Mouse (Mus musculus) midbrain, embryonic 16.5 days (tissue): ENCODE measurements around the gene Taok2. TPM values are rescaled to one million over a fixed set of nuclear protein-coding genes. Genes with fewer than 3 reads are reported as not detected.

ENCODE experiments used
- ATAC-seq: fragments of 200-750 bp; cut with Nextera tagmentation; 2 replicates; pipeline ENCODE4 v1.8.0; 2017; ENCODE audit warnings: moderate TSS enrichment
- H3K27ac ChIP-seq: fragments of 300-500 bp; sonication (generic); 2 replicates; pipeline ENCODE4 v1.5.1; 2014; ENCODE audit warnings: mild to moderate bottlenecking, low read length, mixed read lengths
- H3K27me3 ChIP-seq: fragments of 300-500 bp; sonication (generic); 2 replicates; pipeline ENCODE4 v1.6.1; 2014; ENCODE audit warnings: low read depth, low read length, mixed read lengths; ENCODE audit not compliant: control insufficient read depth, insufficient read depth
- H3K36me3 ChIP-seq: fragments of 300-500 bp; sonication (generic); 2 replicates; pipeline ENCODE4 v1.6.1; 2014; ENCODE audit warnings: mild to moderate bottlenecking, low read length, moderate library complexity, mixed read lengths; ENCODE audit not compliant: control insufficient read depth, insufficient read depth
- H3K4me1 ChIP-seq: fragments of 300-500 bp; sonication (generic); 2 replicates; pipeline ENCODE4 v1.6.1; 2014; ENCODE audit warnings: mild to moderate bottlenecking, low read length, mixed read lengths; ENCODE audit not compliant: control insufficient read depth, insufficient read depth
- H3K4me2 ChIP-seq: fragments of 300-500 bp; sonication (generic); 2 replicates; pipeline ENCODE4 v1.6.1; 2014; ENCODE audit warnings: mild to moderate bottlenecking, low read length, mixed read lengths
- H3K4me3 ChIP-seq: fragments of 300-500 bp; sonication (generic); 2 replicates; pipeline ENCODE4 v1.5.1; 2014; ENCODE audit warnings: low read depth, mild to moderate bottlenecking, low read length, moderate library complexity, mixed read lengths
- H3K9ac ChIP-seq: fragments of 300-500 bp; sonication (generic); 2 replicates; pipeline ENCODE4 v1.6.1; 2014; ENCODE audit warnings: low read depth, low read length, mixed read lengths
- H3K9me3 ChIP-seq: fragments of 300-500 bp; sonication (generic); replicated peaks from 2 replicates; pipeline ENCODE4 v1.6.1; 2014; ENCODE audit warnings: mild to moderate bottlenecking, low read length, mixed read lengths; ENCODE audit not compliant: control insufficient read depth, poor library complexity, severe bottlenecking
- WGBS: fragments of 180-500 bp; shearing (Covaris S2); extraction: QIAGEN DNeasy Blood & Tissue Kit; methylation state at CpG from one replicate; pipeline ENCODE4 v1.1.7; 2014; 5-methylcytosine and 5-hydroxymethylcytosine counted together
- polyA plus RNA-seq: library from polyadenylated mRNA; unstranded; fragments of >200 nt; fragmentation: Nextera tagmentation; extraction: Ambion mirVana; gene quantifications from 2 replicates; pipeline ENCODE4 v1.2.1, GENCODE M21; 2015

The Taok2 gene
- 64.8 and 66.7 TPM in 2 replicates for polyA plus RNA-seq

GRCm38 (mm10) chr7:126884286-126885164, at the start of gene Taok2:
Gene Taok2, minus strand, starts transcription at chr7:126884703.
- H3K4me1 ChIP-seq = peaks cover 33% of the 10 kb centered on the region
- WGBS = under 1% methylated on average over 56 of the region's 56 CpGs
- peak; percentile 98 for ATAC-seq

GRCm38 (mm10) chr7:126932652-126933051, 48.1 kb upstream of the Taok2 start:
- no peak for ATAC-seq
- H3K4me3 ChIP-seq = no peak overlapping the region

More at GRCm38 (mm10) chr7:126884286-126885164, at the start of gene Taok2:
- Histone ChIP-seq H3K9ac (peak within 1 kb of the TSS; percentile 90), H3K36me3 (peaks cover 6% of the 10 kb centered on the region; the same call in 1 of the 2 replicates), H3K4me2 (peak within 1 kb of the TSS; percentile 77), H3K4me3 (peak within 1 kb of the TSS; percentile 85), H3K27ac (peak within 1 kb of the TSS; percentile 97), H3K27me3 (no peaks in the 10 kb centered on the region), H3K9me3 (no peaks in the 10 kb centered on the region)

GRCm38 (mm10) chr7:126929046-126929445, 44.5 kb upstream of the Taok2 start:
- Histone ChIP-seq H3K4me3 (peak overlapping the region; percentile 61), H3K4me1 (peaks cover 11% of the 10 kb centered on the region), H3K27me3 (no peaks in the 10 kb centered on the region), H3K36me3 (peaks cover 3% of the 10 kb centered on the region; the same call in 1 of the 2 replicates), H3K27ac (peak overlapping the region; percentile 75), H3K4me2 (peak overlapping the region; percentile 78), H3K9ac (peak overlapping the region; percentile 77), H3K9me3 (no peaks in the 10 kb centered on the region)
- peak; percentile 85 for ATAC-seq
- WGBS = under 1% methylated on average over 27 of the region's 27 CpGs

More at GRCm38 (mm10) chr7:126932652-126933051, 48.1 kb upstream of the Taok2 start:
- H3K27me3 ChIP-seq = no peaks in the 10 kb centered on the region
- no peak overlapping the region for H3K9ac ChIP-seq
- H3K9me3 ChIP-seq = no peaks in the 10 kb centered on the region
- H3K36me3 ChIP-seq = peaks cover 21% of the 10 kb centered on the region
- H3K4me2 ChIP-seq = no peak overlapping the region
- peaks cover 11% of the 10 kb centered on the region for H3K4me1 ChIP-seq
- WGBS = 90% methylated on average over 2 of the region's 2 CpGs
- H3K27ac ChIP-seq = no peak overlapping the region

- Histone ChIP-seq H3K4me2 (peak within 1 kb of the TSS; percentile 78), H3K4me3 (peak within 1 kb of the TSS; percentile 61), H3K36me3 (peaks cover 2% of the 10 kb centered on the region; the same call in 1 of the 2 replicates), H3K27me3 (no peaks in the 10 kb centered on the region), H3K27ac (peak within 1 kb of the TSS; percentile 75), H3K9ac (peak within 1 kb of the TSS; percentile 77), H3K4me1 (peaks cover 11% of the 10 kb centered on the region), H3K9me3 (no peaks in the 10 kb centered on the region)
- ATAC-seq = peak; percentile 97
- 3% methylated on average over 55 of the region's 56 CpGs for WGBS
Measured at GRCm38 (mm10) chr7:126928384-126929037, 44.0 kb upstream of the Taok2 start, which contains the start of gene Kctd13. Gene Kctd13, plus strand, starts transcription at chr7:126928879.

GRCm38 (mm10) chr7:126926299-126926698, 41.8 kb upstream of the Taok2 start:
- H3K4me1 ChIP-seq = peaks cover 11% of the 10 kb centered on the region
- no peak overlapping the region for H3K4me2 ChIP-seq
- no peak overlapping the region for H3K27ac ChIP-seq
- ATAC-seq = no peak
- no peaks in the 10 kb centered on the region for H3K36me3 ChIP-seq
- H3K9me3 ChIP-seq = no peaks in the 10 kb centered on the region
- H3K27me3 ChIP-seq = no peaks in the 10 kb centered on the region
- WGBS = 70% methylated on average over 3 of the region's 3 CpGs
- no peak overlapping the region for H3K9ac ChIP-seq
- no peak overlapping the region for H3K4me3 ChIP-seq

- Histone ChIP-seq H3K4me3 (no peak overlapping the region), H3K4me2 (no peak overlapping the region), H3K27ac (no peak overlapping the region), H3K27me3 (no peaks in the 10 kb centered on the region), H3K4me1 (no peaks in the 10 kb centered on the region), H3K9me3 (no peaks in the 10 kb centered on the region), H3K9ac (no peak overlapping the region), H3K36me3 (no peaks in the 10 kb centered on the region)
- WGBS = 46% methylated on average over 5 of the region's 5 CpGs
- ATAC-seq = no peak
Measured at GRCm38 (mm10) chr7:126923999-126924398, 39.5 kb upstream of the Taok2 start.

GRCm38 (mm10) chr7:126922624-126923060, 38.1 kb upstream of the Taok2 start, which contains the start of gene Tmem219:
Gene Tmem219, minus strand, starts transcription at chr7:126922917.
- H3K4me1 ChIP-seq = no peaks in the 10 kb centered on the region
- 0 out of 2 replicates have a peak within 1 kb of the TSS, but pooled peaks have one; percentile 24 for H3K27ac ChIP-seq
- WGBS = 9% methylated on average over 5 of the region's 5 CpGs
- H3K27me3 ChIP-seq = no peaks in the 10 kb centered on the region
- peak within 1 kb of the TSS; percentile 10; the same call in 1 of the 2 replicates for H3K4me2 ChIP-seq
- H3K4me3 ChIP-seq = no peak within 1 kb of the TSS
- ATAC-seq = no peak
- H3K9ac ChIP-seq = peak within 1 kb of the TSS; percentile 5; the same call in 1 of the 2 replicates
- H3K9me3 ChIP-seq = no peaks in the 10 kb centered on the region
- H3K36me3 ChIP-seq = no peaks in the 10 kb centered on the region

- no peaks in the 10 kb centered on the region for H3K4me1 ChIP-seq
- H3K4me3 ChIP-seq = no peak overlapping the region
- H3K4me2 ChIP-seq = no peak overlapping the region
- no peak overlapping the region for H3K27ac ChIP-seq
- no peaks in the 10 kb centered on the region for H3K36me3 ChIP-seq
- no peak overlapping the region for H3K9ac ChIP-seq
- ATAC-seq = no peak
- H3K9me3 ChIP-seq = no peaks in the 10 kb centered on the region
- H3K27me3 ChIP-seq = no peaks in the 10 kb centered on the region
- WGBS = 77% methylated on average over 2 of the region's 2 CpGs
Measured at GRCm38 (mm10) chr7:126921563-126921962, 37.1 kb upstream of the Taok2 start.
